Mouse (Mus musculus) ES-Bruce4 (cell line): ENCODE data around the gene Mul1.

Source experiments
- CTCF ChIP-seq: IDR thresholded peaks from one replicate; pipeline ENCODE4 v1.8.1; 2011; ENCODE audit warnings: low read depth, low read length
- EP300 ChIP-seq: IDR thresholded peaks from 2 replicates; pipeline ENCODE4 v1.6.1; 2011; ENCODE audit warnings: low read depth, low read length; ENCODE audit not compliant: insufficient read depth
- POLR2A ChIP-seq: IDR thresholded peaks from one replicate; pipeline ENCODE4 v1.8.1; 2011; ENCODE audit warnings: low read length; ENCODE audit not compliant: insufficient read depth

- TF ChIP-seq CTCF, result no peak
- no peak for TF ChIP-seq POLR2A
- peak; percentile 79; the same call in 1 of the 2 replicates for TF ChIP-seq EP300
These were observed 18.8 kb downstream of the Mul1 start for GRCm38 (mm10) chr4:138453097-138453752.
